Mouse (Mus musculus) liver, adult 2 months (tissue): ENCODE results near the gene Mrps27.

Experiments
- CTCF ChIP-seq: fragments of 200-500 bp; IDR thresholded peaks from 2 replicates; pipeline ENCODE4 v1.5.1; 2011; ENCODE audit warnings: low read depth, low read length, control low read depth
- POLR2A ChIP-seq: fragments of 200-500 bp; IDR thresholded peaks from 2 replicates; pipeline ENCODE4 v1.6.1; 2011; ENCODE audit warnings: low read length, control low read depth; ENCODE audit not compliant: insufficient read depth; ENCODE audit errors: extremely low read depth

DNA sequence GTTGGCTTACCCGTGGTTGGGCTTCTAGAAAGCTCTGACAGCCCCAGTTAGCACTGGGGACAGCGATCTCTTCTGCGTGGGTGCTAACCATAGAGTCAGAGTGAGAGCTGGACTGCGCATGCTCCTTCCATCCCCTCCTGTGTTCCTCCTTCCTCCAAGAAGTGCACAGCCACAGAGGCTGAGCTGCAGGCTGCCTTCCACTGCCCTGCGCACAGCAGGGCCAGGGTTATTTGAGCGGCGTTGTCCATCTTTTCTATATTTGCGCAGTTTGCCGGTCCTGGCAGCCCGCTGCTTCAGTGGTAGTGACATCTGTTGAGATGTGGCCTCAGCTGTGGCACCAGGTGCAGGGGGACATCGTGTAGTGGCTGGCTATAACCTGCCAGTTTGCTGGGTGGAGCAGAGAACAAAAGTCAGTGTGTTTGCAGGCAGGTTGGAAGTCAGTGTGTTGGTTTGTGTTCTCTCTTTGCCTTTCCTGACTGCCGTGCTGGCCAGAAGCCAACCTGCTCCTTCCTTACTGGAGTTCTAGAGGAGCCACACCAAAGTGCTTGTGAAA lies 53.6 kb downstream of the Mrps27 start:
- no peak for TF ChIP-seq CTCF
- TF ChIP-seq POLR2A = no peak
